Mouse (Mus musculus) bone marrow macrophage, adult 2 months (primary cell): ENCODE measurements around the gene Ckm.

ENCODE experiments used
- CTCF ChIP-seq: IDR thresholded peaks from 2 replicates; pipeline ENCODE4 v1.5.1; 2012; ENCODE audit warnings: low read depth, mild to moderate bottlenecking, low read length, moderate library complexity
- POLR2A ChIP-seq: IDR thresholded peaks from 2 replicates; pipeline ENCODE4 v1.6.1; 2012; ENCODE audit warnings: mild to moderate bottlenecking, low read depth, low read length, borderline replicate concordance

GRCm38 (mm10) chr7:19423083-19423482 is 18.5 kb downstream of the Ckm start:
- TF ChIP-seq POLR2A (no peak), CTCF (no peak)
